ENCODE assay signal across 18 mouse cellular contexts in the genomic region with DNA sequence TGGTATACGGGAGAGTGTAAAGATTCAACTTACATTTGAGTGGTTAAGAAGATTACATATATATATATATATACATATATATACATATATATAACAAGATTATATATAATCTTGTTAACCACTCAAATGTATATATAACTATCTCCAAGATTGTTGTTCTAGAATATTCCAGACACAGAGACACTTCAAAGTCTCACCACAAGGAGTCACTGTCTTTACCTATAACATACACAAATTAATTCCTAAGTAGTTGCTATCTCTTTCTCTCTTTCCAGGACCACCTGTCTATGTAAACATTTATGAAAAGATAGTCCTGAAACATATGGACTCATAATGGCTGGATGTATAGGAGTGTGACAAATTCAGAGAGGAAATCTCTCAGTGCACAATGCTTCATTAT.
A peak's percentile ranks its signal among the peaks of the same experiment; 100 is the strongest.
DNase-seq lines count a peak whose midpoint lies in the region; ATAC-seq and TF ChIP-seq lines count a peak whose summit lies in the region.
"Had no signal": no experiment of that assay in that cellular context is flagged by ENCODE, and none has a peak within 500 bp of the region (broad histone marks: within the 10 kb centered on the region; RNA-seq: fewer than 3 reads in every experiment).

No protein-coding gene starts in this region.

- no peak for TF ChIP-seq POLR2A in heart, adult 2 months (IDR thresholded peaks at IDR 0.05; ENCODE audit: insufficient read depth, low read depth, low read length)
- TF ChIP-seq POLR2A in MEL (IDR thresholded peaks at IDR 0.05; ENCODE audit: control insufficient read depth in 1 of 2, insufficient read depth in 1 of 2, low read depth in 1 of 2, low read length in 2 of 2, poor library complexity in 1 of 2), result no peak

- intact Hi-C loops in heart, adult 2 months (cut with DNase I), result no loop called here
- intact Hi-C loops in heart, postnatal 25 days (cut with DNase I), result no loop called here
- intact Hi-C loops in left cerebral cortex, adult 2 months (cut with DNase I), result loop anchor here (5.0 kb wide), 1 partner anchor 444 kb away; no protein-coding TSS in a partner anchor
- intact Hi-C loops in left cerebral cortex, postnatal 4 days (cut with DNase I), result loop anchor here (5.0 kb wide), 1 partner anchor 444 kb away; no protein-coding TSS in a partner anchor

- no peak overlapping the region for H3K9ac ChIP-seq in heart, adult 2 months (ENCODE audit: low read depth, low read length)
- H3K9ac ChIP-seq in MEL (ENCODE audit: control insufficient read depth, low read depth, low read length, poor library complexity, severe bottlenecking), result no peak overlapping the region
- H3K9ac ChIP-seq: forebrain, embryonic 12.5 days; hindbrain, embryonic 14.5 days had no signal

- no peaks in the 10 kb centered on the region for H3K79me2 ChIP-seq in heart, adult 2 months (replicated peaks; ENCODE audit: control insufficient read depth, insufficient read depth, low read length)
- no peaks in the 10 kb centered on the region for H3K79me2 ChIP-seq in MEL (ENCODE audit: control insufficient read depth, insufficient read depth, low read length, poor library complexity)

- H3K4me1 ChIP-seq in heart, adult 2 months (ENCODE audit: control insufficient read depth, insufficient read depth, low read length), result no peaks in the 10 kb centered on the region
- H3K4me1 ChIP-seq in MEL (ENCODE audit: control insufficient read depth in 1 of 2, insufficient read depth in 2 of 2, low read length in 2 of 2), result no peaks in the 10 kb centered on the region
- H3K4me1 ChIP-seq: forebrain, embryonic 12.5 days had no signal

- TF ChIP-seq CTCF in heart, adult 2 months (IDR thresholded peaks at IDR 0.05), result 0 out of 2 replicates have a peak, but pooled peaks have one; percentile 11
- peak; percentile 39 for TF ChIP-seq CTCF in left cerebral cortex, adult 2 months (IDR thresholded peaks at IDR 0.05)
- peak in 1 of 3 experiments; percentile 34; a peak in 1 of 6 replicates for TF ChIP-seq CTCF in MEL (IDR thresholded peaks at IDR 0.05 in 2 of 3, conservative IDR thresholded peaks at IDR 0.05 in 1 of 3; ENCODE audit: control insufficient read depth in 1 of 3, insufficient read depth in 1 of 3, low read depth in 2 of 3, low read length in 3 of 3, poor library complexity in 1 of 3, severe bottlenecking in 1 of 3)

- TF ChIP-seq RAD21 in MEL (IDR thresholded peaks at IDR 0.05; ENCODE audit: low read depth, low read length), result peak; percentile 19

- no peaks in the 10 kb centered on the region for H3K36me3 ChIP-seq in heart, adult 2 months (ENCODE audit: control insufficient read depth, insufficient read depth, low read length)
- no peaks in the 10 kb centered on the region for H3K36me3 ChIP-seq in MEL (ENCODE audit: control insufficient read depth in 1 of 2, insufficient read depth in 2 of 2, low read length in 2 of 2)
- H3K36me3 ChIP-seq: forebrain, embryonic 12.5 days had no signal

- no peak overlapping the region for H3K4me3 ChIP-seq in heart, adult 2 months
- no peak overlapping the region for H3K4me3 ChIP-seq in left cerebral cortex, adult 2 months
- no peak overlapping the region for H3K4me3 ChIP-seq in MEL (ENCODE audit: control insufficient read depth in 1 of 2, insufficient read depth in 1 of 2, low read depth in 2 of 2, low read length in 2 of 2)
- H3K4me3 ChIP-seq: forebrain, embryonic 12.5 days; myocyte had no signal

- no peak for TF ChIP-seq EP300 in heart, adult 2 months (IDR thresholded peaks at IDR 0.05; ENCODE audit: insufficient read depth, low read depth, low read length)
- TF ChIP-seq EP300 in MEL (IDR thresholded peaks at IDR 0.05; ENCODE audit: low read depth in 1 of 2, low read length in 2 of 2), result no peak

- H3K9me3 ChIP-seq in MEL (replicated peaks; ENCODE audit: insufficient read depth, low read length), result no peaks in the 10 kb centered on the region
- H3K9me3 ChIP-seq: forebrain, embryonic 12.5 days had no signal

- WGBS in heart, adult 2 months, result 91% methylated on average over 1 of the region's 1 CpGs

- no peaks in the 10 kb centered on the region for H3K27me3 ChIP-seq in heart, adult 2 months (ENCODE audit: control insufficient read depth, insufficient read depth, low read length)
- H3K27me3 ChIP-seq in MEL (ENCODE audit: control insufficient read depth in 1 of 2, insufficient read depth in 2 of 2, low read length in 2 of 2), result no peaks in the 10 kb centered on the region
- H3K27me3 ChIP-seq: forebrain, embryonic 12.5 days had no signal

- H3K27ac ChIP-seq in heart, adult 2 months, result no peak overlapping the region
- no peak overlapping the region for H3K27ac ChIP-seq in left cerebral cortex, adult 2 months
- no peak overlapping the region for H3K27ac ChIP-seq in MEL (ENCODE audit: control insufficient read depth, low read depth, low read length)
- H3K27ac ChIP-seq: forebrain, embryonic 12.5 days; hindbrain, embryonic 14.5 days had no signal

- no peak for ATAC-seq in monocyte, adult 5-6 weeks (replicated peaks; ENCODE audit: insufficient number of reproducible peaks, low FRiP score, low TSS enrichment, poor library complexity, severe bottlenecking)

- no peak for DNase-seq in heart, adult 2 months
- DNase-seq in heart, postnatal 25 days (ENCODE audit: low spot score), result no peak
- no peak for DNase-seq in left cerebral cortex, adult 2 months (ENCODE audit: extremely low spot score in 1 of 2, low spot score in 2 of 2)
- DNase-seq in left cerebral cortex, postnatal 4 days, result no peak
- DNase-seq in MEL (ENCODE audit: low read depth, low spot score), result peak; percentile 12
- peak; percentile 3 for DNase-seq in retina, embryonic 14.5 days (ENCODE audit: low spot score)
- DNase-seq in lung, adult 18-20 months, result no peak
- DNase-seq: adrenal gland, postnatal 25 days; heart, adult 11 months; kidney, adult 8-10 months; lung, postnatal 10 days; right cerebral cortex, adult 18-20 months; spleen, adult 18-20 months; thymus, postnatal 25 days had no signal

TF ChIP-seq in MEL, 35 proteins besides CTCF, POLR2A, EP300 and RAD21:
- TF ChIP-seq GATA1 (IDR thresholded peaks at IDR 0.05; ENCODE audit: low read depth, low read length) (no peak), SMC3 (IDR thresholded peaks at IDR 0.05; ENCODE audit: low read depth, low read length) (peak; percentile 46)

Comparison
In these comparisons a context has a peak if more than half of its experiments do, and no peak if none do; other contexts are left out.
1. DNase-seq: peak in MEL (single experiment) and retina, embryonic 14.5 days (single experiment); none in heart, adult 2 months (0 of 2), heart, postnatal 25 days (single experiment), left cerebral cortex, adult 2 months (0 of 2), left cerebral cortex, postnatal 4 days (single experiment) and lung, adult 18-20 months (0 of 2).
2. intact Hi-C loops: an anchor here in left cerebral cortex, adult 2 months (5.0 kb wide) and left cerebral cortex, postnatal 4 days (5.0 kb wide); none called in heart, adult 2 months and heart, postnatal 25 days.